Mouse (Mus musculus): ENCODE results near the gene Ndrg2.

GRCm38 (mm10) chr14:51913062-51913959 lies 647 bp downstream of the Ndrg2 start:
- TF ChIP-seq GATA1 (IDR thresholded peaks at IDR 0.05; ENCODE audit: borderline replicate concordance, low read length) (no peak), FLI1 (IDR thresholded peaks at IDR 0.05; ENCODE audit: low read length) (no peak)
